8 mouse cellular contexts compared by ENCODE assay signal in the genomic region with DNA sequence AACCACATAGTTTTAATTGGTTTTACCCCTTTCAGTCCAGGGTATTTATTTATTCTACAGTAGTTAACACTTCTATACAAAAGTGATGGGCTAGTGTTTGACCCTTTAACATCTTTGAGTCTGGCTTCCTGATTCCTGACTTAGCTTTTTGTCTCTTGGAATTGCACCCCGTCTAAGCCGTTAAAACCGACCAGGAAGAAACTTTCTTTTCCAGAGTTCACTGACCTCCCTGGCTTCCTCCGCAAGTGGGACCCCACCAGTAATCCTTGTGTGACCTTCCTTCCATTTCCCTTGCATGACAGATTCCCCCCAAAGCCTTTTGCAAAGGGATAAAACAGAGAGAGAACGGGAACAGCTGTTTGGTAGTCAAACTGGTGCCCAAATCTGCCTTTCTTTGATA. TPM values are rescaled to one million over a fixed set of nuclear protein-coding genes. Genes with fewer than 3 reads are reported as not detected.
DNase-seq lines count a peak whose midpoint lies in the region; ATAC-seq lines count a peak whose summit lies in the region.

No protein-coding gene starts in this region.

- H3K27ac ChIP-seq in heart, embryonic 11.5 days (ENCODE audit: low read depth, low read length), result no peak overlapping the region
- H3K27ac ChIP-seq in heart, embryonic 14.5 days (replicated peaks in 1 of 2; ENCODE audit: control insufficient read depth in 1 of 2, insufficient read depth in 1 of 2, low read depth in 2 of 2, low read length in 2 of 2), result 0 out of 4 replicates have a peak overlapping the region, but pooled peaks have one; percentile 29 to 50
- H3K27ac ChIP-seq in limb, embryonic 15.5 days, result no peak overlapping the region

- H3K4me1 ChIP-seq in heart, embryonic 11.5 days (ENCODE audit: control insufficient read depth, insufficient read depth, low read length), result no peaks in the 10 kb centered on the region
- H3K4me1 ChIP-seq in heart, embryonic 14.5 days (ENCODE audit: control insufficient read depth in 2 of 2, insufficient read depth in 2 of 2, low read length in 2 of 2), result peaks cover under 1 to 4% of the 10 kb centered on the region in 2 experiments; a peak in 1 of 4 replicates
- peaks cover 24% of the 10 kb centered on the region for H3K4me1 ChIP-seq in limb, embryonic 15.5 days

- H3K27me3 ChIP-seq in heart, embryonic 11.5 days (ENCODE audit: control insufficient read depth, insufficient read depth, low read length), result no peaks in the 10 kb centered on the region
- no peaks in the 10 kb centered on the region for H3K27me3 ChIP-seq in heart, embryonic 14.5 days (ENCODE audit: control insufficient read depth, insufficient read depth, low read length)
- H3K27me3 ChIP-seq in limb, embryonic 15.5 days, result no peaks in the 10 kb centered on the region

- peak overlapping the region; percentile 86 for H3K4me2 ChIP-seq in heart, embryonic 11.5 days
- peak overlapping the region; percentile 99 for H3K4me2 ChIP-seq in heart, embryonic 14.5 days (ENCODE audit: low read length)
- peak overlapping the region; percentile 87 for H3K4me2 ChIP-seq in limb, embryonic 15.5 days

- WGBS in heart, embryonic 11.5 days (ENCODE audit: insufficient replicate concordance), result 3% methylated on average over 5 of the region's 5 CpGs
- WGBS in heart, embryonic 14.5 days, result 9% methylated on average over 5 of the region's 5 CpGs
- 15% methylated on average over 5 of the region's 5 CpGs for WGBS in limb, embryonic 15.5 days

- H3K36me3 ChIP-seq in heart, embryonic 11.5 days (ENCODE audit: control insufficient read depth, insufficient read depth, low read length), result no peaks in the 10 kb centered on the region
- no peaks in the 10 kb centered on the region for H3K36me3 ChIP-seq in heart, embryonic 14.5 days (ENCODE audit: control insufficient read depth, insufficient read depth, low read length)
- no peaks in the 10 kb centered on the region for H3K36me3 ChIP-seq in limb, embryonic 15.5 days

- ATAC-seq in heart, embryonic 11.5 days (replicated peaks; ENCODE audit: insufficient number of reproducible peaks, low FRiP score, low TSS enrichment), result no peak
- ATAC-seq in heart, embryonic 14.5 days (ENCODE audit: insufficient number of reproducible peaks, insufficient read depth, low FRiP score, low read depth), result no peak
- ATAC-seq in limb, embryonic 15.5 days (ENCODE audit: insufficient number of reproducible peaks, low FRiP score, low TSS enrichment, low read depth), result no peak
- no peak for ATAC-seq in activated CD4-positive, CD25-positive, alpha-beta regulatory T cell, adult 4 months

- no peaks in the 10 kb centered on the region for H3K9me3 ChIP-seq in heart, embryonic 11.5 days (replicated peaks; ENCODE audit: control insufficient read depth, low read length)
- no peaks in the 10 kb centered on the region for H3K9me3 ChIP-seq in heart, embryonic 14.5 days (ENCODE audit: control insufficient read depth, low read length)
- no peaks in the 10 kb centered on the region for H3K9me3 ChIP-seq in limb, embryonic 15.5 days

- DNase-seq in heart, adult 8-10 months (ENCODE audit: low spot score), result no peak
- DNase-seq in R1 (ENCODE audit: low read depth, low spot score) (peak; percentile 10), adipocyte (ENCODE audit: low spot score) (no peak)
- DNase-seq in gastrocnemius, adult 8-10 months (ENCODE audit: low spot score in 2 of 2), result no peak

- no peak overlapping the region for H3K9ac ChIP-seq in heart, embryonic 11.5 days (ENCODE audit: low read depth, low read length)
- no peak overlapping the region for H3K9ac ChIP-seq in heart, embryonic 14.5 days (ENCODE audit: low read length)
- H3K9ac ChIP-seq in limb, embryonic 15.5 days, result no peak overlapping the region

- peak overlapping the region; percentile 66 for H3K4me3 ChIP-seq in heart, embryonic 11.5 days (ENCODE audit: low read depth, low read length)
- H3K4me3 ChIP-seq in heart, embryonic 14.5 days (ENCODE audit: control insufficient read depth in 1 of 2, insufficient read depth in 1 of 2, low read depth in 1 of 2, low read length in 2 of 2), result peak overlapping the region; percentile 42 to 77
- peak overlapping the region; percentile 70 for H3K4me3 ChIP-seq in limb, embryonic 15.5 days

RNA-seq across cellular contexts. Expression of gene Plekhg1, which starts 1.6 kb away (rescaled TPM):
- 6.2 and 7.7 TPM in 2 replicates for polyA plus RNA-seq in heart, embryonic 11.5 days (2014; fragmentation: Nextera tagmentation; extraction: Ambion mirVana)
- 1 to 10 TPM; 5.9 to 8.6 (median 7.2) TPM for total RNA-seq in heart, adult 8-10 months (2022)
- 7.6 and 11.7 TPM in 2 replicates for polyA plus RNA-seq in heart, embryonic 14.5 days (2014; fragmentation: Nextera tagmentation; extraction: Ambion mirVana)
- 15.1 and 19.3 TPM in 2 replicates for polyA plus RNA-seq in limb, embryonic 15.5 days (2015; fragmentation: Nextera tagmentation; extraction: Ambion mirVana)
- under 1 TPM in 1 of 2 experiments, not detected in 1; 0.28 TPM for polyA plus RNA-seq in activated CD4-positive, CD25-positive, alpha-beta regulatory T cell, adult 4 months (2017; shearing (Covaris generic))
- total RNA-seq in gastrocnemius, adult 8-10 months (2022), result 1 to 10 TPM; 1.2 to 2.5 (median 1.6) TPM

Comparison
In these comparisons a context has a peak if more than half of its experiments do, and no peak if none do; other contexts are left out.
1. H3K27ac ChIP-seq: peak in heart, embryonic 14.5 days (2 of 2); none in heart, embryonic 11.5 days (single experiment) and limb, embryonic 15.5 days (single experiment).
2. Peak in every context shown above with its lines, with median percentiles within 50 percentile points of each other: H3K4me2 ChIP-seq and H3K4me3 ChIP-seq.